Mouse (Mus musculus): ENCODE data around the gene Rarg.
A peak's percentile ranks its signal among the peaks of the same experiment; 100 is the strongest.

The Rarg gene

DNA sequence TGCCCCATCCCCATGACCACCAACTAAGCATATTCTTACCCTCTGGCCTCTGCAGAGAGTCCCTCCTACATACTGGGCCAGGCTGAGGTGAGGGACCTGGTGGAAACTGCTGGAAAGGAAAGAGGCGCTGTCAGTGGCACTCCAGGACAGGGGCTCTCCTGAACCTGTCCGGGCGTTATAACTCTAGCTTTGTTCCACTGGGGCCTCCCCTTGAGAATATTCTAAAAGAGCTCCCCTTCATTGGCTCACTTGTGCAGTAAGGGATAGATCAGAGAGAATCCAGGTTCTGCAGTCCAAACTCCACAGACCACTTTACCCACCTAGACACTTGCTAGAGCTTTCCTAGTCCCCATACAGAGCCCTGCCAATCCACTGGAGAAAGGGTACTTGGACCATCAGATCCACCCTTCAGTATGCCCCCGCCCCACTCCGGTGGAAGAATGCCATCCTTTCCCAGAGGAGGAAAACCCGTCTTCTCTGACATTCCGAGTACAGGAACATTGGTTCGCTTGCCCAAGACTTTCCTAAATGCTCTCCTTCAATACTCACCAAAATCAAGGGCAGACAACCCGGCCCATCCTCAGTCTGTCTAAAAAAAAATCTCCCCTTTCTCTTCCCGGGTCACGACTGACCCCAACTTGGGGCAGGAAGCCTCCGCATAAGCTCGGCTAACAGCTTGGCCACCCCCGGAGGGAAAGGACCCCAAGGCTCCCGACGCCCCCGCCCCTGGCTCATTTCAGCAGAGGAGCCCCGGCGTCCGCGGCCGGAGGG, 701 bp downstream of the Rarg start:
- no peak for DNase-seq

GRCm38 (mm10) chr15:102255547-102256255, 1.6 kb downstream of the Rarg start:
- DNase-seq, result no peak

GRCm38 (mm10) chr15:102250521-102250920, 6.8 kb downstream of the Rarg start:
- DNase-seq, result no peak

DNA sequence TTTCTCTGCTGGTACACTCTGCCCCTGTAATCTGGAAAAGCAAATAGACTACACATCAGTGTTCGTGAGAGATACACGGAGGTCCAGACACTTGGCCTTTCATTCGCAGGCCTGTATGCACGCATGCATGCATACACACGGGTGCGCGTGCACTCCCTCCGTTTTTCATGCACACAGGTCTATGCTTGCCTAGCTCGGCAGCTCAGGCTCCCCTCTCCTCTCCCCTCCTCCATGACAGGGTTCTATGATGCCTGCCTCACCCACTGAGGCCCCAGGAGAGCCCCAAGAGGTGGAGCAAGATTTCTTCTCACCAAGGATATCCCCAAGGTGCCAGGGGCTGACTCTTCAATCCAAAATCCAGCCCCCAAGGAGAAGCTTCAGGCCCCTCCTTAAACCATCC, 7.3 kb downstream of the Rarg start:
- DNase-seq, result no peak

DNA sequence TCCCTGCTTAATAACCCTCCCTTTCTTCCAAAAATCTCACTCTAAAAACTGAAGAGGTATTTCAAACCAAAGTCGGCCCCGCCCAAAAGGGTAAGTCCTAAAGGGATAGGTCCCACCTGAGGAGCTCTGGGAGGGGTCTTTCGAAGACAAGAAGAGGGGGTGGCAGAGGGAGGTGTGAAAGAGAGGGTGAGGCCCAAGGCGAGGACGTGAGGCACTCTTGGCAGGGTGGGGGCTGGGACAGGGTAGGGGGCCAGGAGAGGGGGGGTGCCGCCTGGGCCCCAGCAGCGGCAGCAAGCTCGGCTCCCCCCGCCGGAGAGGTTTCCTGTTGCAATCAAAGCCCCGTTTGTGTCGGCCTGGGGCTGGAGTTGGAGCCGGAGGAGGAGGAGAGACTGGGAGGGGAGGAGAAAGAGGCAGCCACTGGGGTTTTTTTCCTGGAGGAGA, 8.0 kb downstream of the Rarg start:
- DNase-seq, result no peak

- DNase-seq, result no peak
Observed at GRCm38 (mm10) chr15:102248812-102249191, 8.5 kb downstream of the Rarg start.

DNA sequence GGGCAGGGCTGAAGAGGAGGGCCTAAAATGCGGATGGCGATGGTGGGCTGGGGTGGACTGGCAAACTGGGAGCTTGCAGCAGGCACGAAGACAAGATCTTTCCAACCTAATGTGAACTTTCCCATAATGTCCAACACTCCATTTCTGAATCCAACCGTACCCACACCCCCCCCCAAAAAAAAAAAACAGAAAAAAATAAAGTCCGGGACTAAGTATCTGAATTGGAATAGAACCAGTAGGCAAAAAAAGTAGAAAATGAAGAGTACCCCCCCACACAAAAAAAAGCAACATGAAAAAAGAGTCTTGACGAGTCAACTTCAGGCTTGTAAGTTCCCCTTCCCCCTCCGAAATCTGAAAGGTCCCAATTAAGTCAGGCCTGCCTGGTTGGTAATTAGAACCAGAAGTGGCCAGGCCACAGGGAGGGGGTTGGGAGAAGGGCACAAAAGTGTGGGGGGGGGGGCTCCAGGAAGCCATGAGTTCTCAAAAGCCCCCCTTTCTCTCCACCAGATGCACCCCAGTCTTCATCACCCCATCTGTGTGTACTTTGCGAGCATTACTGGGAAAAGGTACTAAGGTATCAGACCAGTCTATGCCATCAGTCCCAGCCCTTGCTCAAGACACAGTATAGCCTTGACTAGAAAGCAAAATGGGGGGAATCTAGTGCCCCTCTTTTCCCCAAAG, 9.0 kb downstream of the Rarg start:
- no peak for DNase-seq

- peak; percentile 48 for DNase-seq
Observed at GRCm38 (mm10) chr15:102247252-102248130, 9.8 kb downstream of the Rarg start.

GRCm38 (mm10) chr15:102246866-102247251, 10.5 kb downstream of the Rarg start:
- DNase-seq, result peak; percentile 71

DNA sequence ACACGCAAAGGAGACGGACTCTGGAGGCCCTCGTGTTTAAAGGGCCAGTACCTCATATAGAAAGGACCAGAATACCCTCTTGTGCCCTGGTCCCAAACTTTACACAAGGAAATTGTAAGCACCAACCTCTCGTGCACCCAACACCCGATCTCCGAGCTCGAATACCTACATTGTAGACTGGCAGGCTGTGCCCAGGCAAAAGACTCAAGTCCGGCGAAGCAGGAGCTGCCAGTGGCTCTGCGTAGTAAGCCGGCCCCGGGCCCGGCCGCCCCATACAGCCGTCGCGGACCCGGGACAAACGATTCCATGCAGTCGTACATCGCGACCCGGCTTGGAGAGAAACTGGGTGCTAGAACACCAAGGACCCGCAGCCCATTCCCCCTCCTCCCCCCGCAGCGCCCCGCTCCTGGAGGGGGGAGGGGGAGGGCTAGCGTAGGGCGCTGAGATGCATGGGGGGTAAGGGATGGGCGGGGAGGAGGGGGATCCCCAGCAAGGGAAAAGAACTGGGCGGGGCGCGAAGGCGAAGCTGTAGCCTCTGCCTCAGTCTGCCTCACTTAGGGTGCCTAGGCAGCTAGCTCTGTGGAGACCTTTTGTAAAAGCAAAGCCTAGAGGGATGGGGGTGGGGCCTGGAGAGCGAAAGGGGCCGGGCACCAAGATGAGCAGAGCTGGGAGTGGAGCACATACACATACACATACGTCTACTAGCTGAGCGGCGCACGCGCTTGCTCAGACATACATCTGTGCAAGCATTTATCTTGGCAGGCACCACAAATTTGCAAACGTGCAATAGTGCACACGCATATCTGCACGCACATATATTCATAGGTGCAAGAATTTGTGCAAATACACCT, 11.2 kb downstream of the Rarg start:
- peak; percentile 66 for DNase-seq

DNA sequence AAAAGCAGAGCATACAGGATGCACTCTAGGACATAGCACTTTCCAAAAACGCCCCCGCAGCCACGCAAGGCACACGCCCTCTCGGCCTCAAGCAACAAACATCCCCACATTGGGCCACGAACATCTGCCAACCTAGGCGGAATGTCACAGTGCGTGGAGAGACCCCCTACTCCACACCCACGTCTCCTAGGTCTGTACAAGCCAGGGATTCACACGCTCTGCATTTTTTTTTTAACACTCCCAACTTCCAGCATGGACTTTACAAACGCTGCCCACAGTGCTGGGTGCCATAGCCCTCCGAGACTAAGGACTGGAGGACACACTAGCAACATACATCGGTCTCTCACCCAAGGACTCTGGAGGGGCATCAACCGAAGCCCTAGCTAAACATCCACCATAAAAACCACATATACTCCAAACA, 11.8 kb downstream of the Rarg start:
- no peak for DNase-seq

- no peak for DNase-seq
Observed at GRCm38 (mm10) chr15:102244306-102245191, 12.8 kb downstream of the Rarg start.

DNA sequence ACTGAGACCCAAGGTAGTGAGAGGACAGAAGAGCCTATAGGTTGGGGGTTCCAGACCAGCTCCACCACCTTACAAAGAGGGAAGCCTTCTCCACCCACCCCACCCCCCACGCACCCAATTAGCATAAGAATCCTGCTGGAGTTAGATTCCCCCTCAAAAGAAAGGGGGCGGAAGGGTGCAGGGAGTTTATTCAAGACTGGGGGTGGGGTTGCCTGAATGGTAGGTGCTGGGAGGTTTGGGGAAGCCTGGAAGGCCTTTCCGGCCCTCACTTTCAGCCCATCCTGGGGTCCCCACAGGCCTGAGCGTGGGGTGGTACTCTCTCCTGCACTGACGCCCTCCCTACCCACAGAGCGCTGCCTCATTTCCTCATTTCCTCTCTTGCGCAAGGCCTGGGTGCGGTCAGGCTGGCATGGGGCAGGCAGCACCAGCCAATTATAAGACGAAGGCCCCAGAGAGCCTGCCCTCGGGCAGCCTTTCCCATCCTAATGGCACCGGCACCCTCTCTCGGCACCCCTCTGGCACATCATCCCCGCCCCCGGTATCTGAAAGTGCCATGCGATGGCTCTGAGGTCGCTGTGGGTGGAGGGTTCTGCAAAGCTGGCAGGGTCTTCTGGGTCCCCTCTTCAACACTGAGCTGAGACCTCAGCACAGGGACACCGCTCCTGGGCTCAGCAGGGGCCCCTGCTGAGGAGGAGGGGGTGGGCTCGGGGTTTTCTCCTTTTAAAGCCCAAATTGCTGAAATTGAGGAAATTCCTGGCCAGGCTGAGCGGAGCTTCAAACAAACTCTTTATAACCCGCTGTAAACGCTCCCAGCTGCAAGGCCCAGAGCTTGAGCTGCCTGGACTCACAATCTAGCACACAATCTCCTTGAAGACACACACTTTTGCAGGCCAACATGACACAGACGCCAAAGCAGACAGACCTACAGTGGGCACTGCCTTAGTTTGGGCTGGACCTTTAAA, 13.8 kb downstream of the Rarg start:
- DNase-seq, result no peak

GRCm38 (mm10) chr15:102242404-102243228, 14.7 kb downstream of the Rarg start:
- DNase-seq, result no peak

GRCm38 (mm10) chr15:102240607-102241006, 16.7 kb downstream of the Rarg start:
- DNase-seq, result no peak

DNA sequence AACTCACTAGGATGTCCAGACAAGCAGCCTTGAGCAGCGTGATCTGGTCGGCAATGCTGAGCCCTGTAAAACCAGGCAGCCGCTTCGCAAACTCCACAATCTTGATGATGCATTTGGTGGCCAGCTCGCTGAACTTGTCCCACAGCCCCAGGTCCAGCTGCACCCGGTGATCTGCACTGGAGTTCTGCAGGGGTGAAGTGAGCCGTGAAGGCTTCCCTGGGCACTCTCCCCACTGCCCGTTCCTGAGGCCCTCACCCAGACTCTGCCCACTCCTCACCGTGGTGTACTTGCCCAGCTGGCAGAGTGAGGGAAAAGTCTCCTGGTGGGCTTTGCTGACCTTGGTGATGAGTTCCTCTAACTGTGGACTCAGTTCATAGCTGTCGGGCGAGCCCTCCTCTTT, 17.5 kb downstream of the Rarg start:
- DNase-seq, result no peak

GRCm38 (mm10) chr15:102239260-102239590, 18.1 kb downstream of the Rarg start:
- DNase-seq, result peak; percentile 82

GRCm38 (mm10) chr15:102238543-102239259, 18.6 kb downstream of the Rarg start:
- DNase-seq, result no peak

Data from thymus, postnatal 25 days (tissue).